Comparison of ENCODE assay signal across 8 mouse cellular contexts in the genomic region with DNA sequence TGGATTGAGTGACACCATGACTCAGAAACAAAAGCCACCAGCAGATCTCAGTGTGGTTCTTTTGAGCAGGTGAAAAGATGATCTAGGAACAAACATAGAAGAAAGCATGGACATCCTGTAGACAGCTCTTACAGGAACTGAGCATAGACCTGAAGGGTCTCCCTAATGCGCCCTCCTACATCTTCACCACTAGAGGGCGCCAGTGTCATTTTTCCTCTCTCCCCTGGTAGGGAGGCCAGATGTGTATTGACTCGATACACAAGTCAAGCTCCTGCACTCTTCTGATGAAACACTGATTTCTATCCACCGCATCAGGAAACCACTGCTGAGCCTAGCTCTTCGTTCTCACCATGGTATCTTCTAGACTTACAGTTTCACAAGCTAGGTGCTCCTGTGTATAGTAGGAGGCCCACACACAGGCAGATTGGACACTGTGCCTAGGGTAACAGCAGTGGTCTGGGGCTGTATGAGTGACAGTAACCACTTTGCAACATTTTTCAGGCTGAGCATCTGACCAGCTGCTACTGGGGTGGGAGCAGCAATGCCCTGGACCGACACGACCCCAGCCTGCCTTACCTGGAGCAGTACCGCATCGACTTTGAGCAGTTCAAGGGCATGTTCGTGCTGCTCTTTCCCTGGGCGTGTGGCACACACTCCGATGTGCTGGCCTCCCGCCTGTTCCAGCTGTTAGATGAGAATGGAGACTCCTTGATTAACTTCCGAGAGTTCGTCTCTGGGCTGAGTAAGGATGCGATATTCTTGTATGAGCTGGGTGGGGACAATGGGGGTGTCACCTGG. TPM values are rescaled to one million over a fixed set of nuclear protein-coding genes. Genes with fewer than 3 reads are reported as not detected.
DNase-seq lines count a peak whose midpoint lies in the region; ATAC-seq and TF ChIP-seq lines count a peak whose summit lies in the region.

No protein-coding gene starts in this region.

- H3K4me2 ChIP-seq in heart, embryonic 12.5 days: no peak overlapping the region
- H3K4me2 ChIP-seq in forebrain, embryonic 15.5 days (replicated peaks): no peak overlapping the region
- H3K4me2 ChIP-seq in hindbrain, postnatal 0 days (ENCODE audit: low read depth, low read length): no peak overlapping the region

- intact Hi-C loops in left cerebral cortex, adult 2 months (cut with DNase I): loop anchor here (5.0 kb wide), 2 partner anchors 82 to 147 kb away; no protein-coding TSS in a partner anchor

- no peak for ATAC-seq in heart, embryonic 12.5 days (ENCODE audit: insufficient number of reproducible peaks, low FRiP score)
- peak; percentile 87 for ATAC-seq in forebrain, embryonic 15.5 days (replicated peaks)
- peak; percentile 87 for ATAC-seq in hindbrain, postnatal 0 days
- peak; percentile 74 for ATAC-seq in megakaryocyte, adult 5-6 weeks (ENCODE audit: poor library complexity, severe bottlenecking)

- TF ChIP-seq CTCF in hindbrain, postnatal 0 days (IDR thresholded peaks at IDR 0.05; ENCODE audit: low read depth): peak; percentile 95
- peak; percentile 95 for TF ChIP-seq CTCF in left cerebral cortex, adult 2 months (IDR thresholded peaks at IDR 0.05)

- H3K27ac ChIP-seq in heart, embryonic 12.5 days (ENCODE audit: poor library complexity, severe bottlenecking): no peak overlapping the region
- no peak overlapping the region for H3K27ac ChIP-seq in forebrain, embryonic 15.5 days (replicated peaks)
- H3K27ac ChIP-seq in hindbrain, postnatal 0 days: no peak overlapping the region
- no peak overlapping the region for H3K27ac ChIP-seq in left cerebral cortex, adult 2 months

- no peak overlapping the region for H3K9ac ChIP-seq in heart, embryonic 12.5 days
- no peak overlapping the region for H3K9ac ChIP-seq in forebrain, embryonic 15.5 days (replicated peaks)
- H3K9ac ChIP-seq in hindbrain, postnatal 0 days (replicated peaks; ENCODE audit: low read length): no peak overlapping the region

- H3K9me3 ChIP-seq in heart, embryonic 12.5 days (replicated peaks): no peaks in the 10 kb centered on the region
- no peaks in the 10 kb centered on the region for H3K9me3 ChIP-seq in forebrain, embryonic 15.5 days
- no peaks in the 10 kb centered on the region for H3K9me3 ChIP-seq in hindbrain, postnatal 0 days (ENCODE audit: low read length)

- peak; percentile 48 to 71 for DNase-seq in heart, adult 18-20 months
- peak; percentile 53 to 65 for DNase-seq in cerebellum, adult 18-20 months
- peak; percentile 74 for DNase-seq in hindbrain, postnatal 0 days (ENCODE audit: low spot score)
- DNase-seq in left cerebral cortex, adult 2 months (ENCODE audit: extremely low spot score in 1 of 2, low spot score in 2 of 2): peak; percentile 47 to 48
- DNase-seq in right cerebral cortex, postnatal 25 days: peak; percentile 27

- no peak overlapping the region for H3K4me3 ChIP-seq in heart, embryonic 12.5 days
- no peak overlapping the region for H3K4me3 ChIP-seq in forebrain, embryonic 15.5 days
- no peak overlapping the region for H3K4me3 ChIP-seq in hindbrain, postnatal 0 days (ENCODE audit: low read length)
- no peak overlapping the region for H3K4me3 ChIP-seq in left cerebral cortex, adult 2 months

- H3K4me1 ChIP-seq in heart, embryonic 12.5 days (replicated peaks): no peaks in the 10 kb centered on the region
- H3K4me1 ChIP-seq in forebrain, embryonic 15.5 days: no peaks in the 10 kb centered on the region
- no peaks in the 10 kb centered on the region for H3K4me1 ChIP-seq in hindbrain, postnatal 0 days (ENCODE audit: insufficient read depth, low read length)

- H3K36me3 ChIP-seq in heart, embryonic 12.5 days: no peaks in the 10 kb centered on the region; the same call in 1 of the 2 replicates
- H3K36me3 ChIP-seq in forebrain, embryonic 15.5 days: peaks cover 31% of the 10 kb centered on the region
- H3K36me3 ChIP-seq in hindbrain, postnatal 0 days (ENCODE audit: insufficient read depth, low read length): peaks cover 36% of the 10 kb centered on the region; the same call in 1 of the 2 replicates

- WGBS in heart, embryonic 12.5 days: 66% methylated on average over 16 of the region's 16 CpGs
- WGBS in forebrain, embryonic 15.5 days: 73% methylated on average over 16 of the region's 16 CpGs
- WGBS in hindbrain, postnatal 0 days: 71% methylated on average over 16 of the region's 16 CpGs

- H3K27me3 ChIP-seq in heart, embryonic 12.5 days (replicated peaks): 0 out of 2 replicates have a peak, but pooled peaks cover 4% of the 10 kb centered on the region
- no peaks in the 10 kb centered on the region for H3K27me3 ChIP-seq in forebrain, embryonic 15.5 days
- no peaks in the 10 kb centered on the region for H3K27me3 ChIP-seq in hindbrain, postnatal 0 days (ENCODE audit: insufficient read depth, low read length)

RNA-seq across cellular contexts. Expression of a gene that starts 29.5 kb away (rescaled TPM):
- 100 to 1,000 TPM in 1 of 2 experiments, 1 to 10 TPM in 1; 1.1 to 108 TPM for total RNA-seq in heart, adult 18-20 months (2021)
- not detected in 2 replicates for polyA plus RNA-seq in heart, embryonic 12.5 days (2016; fragmentation: Nextera tagmentation; extraction: Ambion mirVana)
- polyA plus RNA-seq in forebrain, embryonic 15.5 days (2015; fragmentation: Nextera tagmentation; extraction: Ambion mirVana): 0.18 and 0.23 TPM in 2 replicates
- 0.29 and 0.31 TPM in 2 replicates for total RNA-seq in hindbrain, postnatal 0 days (2014; rRNA removed)
- polyA plus RNA-seq in hindbrain, postnatal 0 days (2015; fragmentation: Nextera tagmentation; extraction: Ambion mirVana): 0.09 and 0.14 TPM in 2 replicates
- not detected for total RNA-seq in left cerebral cortex, adult 2 months (2021)
- total RNA-seq in megakaryocyte, adult 5-6 weeks (2015): not detected in 2 replicates
- total RNA-seq in megakaryocyte, adult 5-6 weeks (2017): 0.07 TPM in 1 of 2 replicates, not detected in the other
